Mouse (Mus musculus) NIH3T3 (cell line): Measurements from ENCODE around the gene Elmo2.

Experiments used
- DNase-seq: peaks from one replicate; pipeline ENCODE4 v3.0.0-alpha.2; 2012; ENCODE audit warnings: low read depth

Gene Elmo2

DNA sequence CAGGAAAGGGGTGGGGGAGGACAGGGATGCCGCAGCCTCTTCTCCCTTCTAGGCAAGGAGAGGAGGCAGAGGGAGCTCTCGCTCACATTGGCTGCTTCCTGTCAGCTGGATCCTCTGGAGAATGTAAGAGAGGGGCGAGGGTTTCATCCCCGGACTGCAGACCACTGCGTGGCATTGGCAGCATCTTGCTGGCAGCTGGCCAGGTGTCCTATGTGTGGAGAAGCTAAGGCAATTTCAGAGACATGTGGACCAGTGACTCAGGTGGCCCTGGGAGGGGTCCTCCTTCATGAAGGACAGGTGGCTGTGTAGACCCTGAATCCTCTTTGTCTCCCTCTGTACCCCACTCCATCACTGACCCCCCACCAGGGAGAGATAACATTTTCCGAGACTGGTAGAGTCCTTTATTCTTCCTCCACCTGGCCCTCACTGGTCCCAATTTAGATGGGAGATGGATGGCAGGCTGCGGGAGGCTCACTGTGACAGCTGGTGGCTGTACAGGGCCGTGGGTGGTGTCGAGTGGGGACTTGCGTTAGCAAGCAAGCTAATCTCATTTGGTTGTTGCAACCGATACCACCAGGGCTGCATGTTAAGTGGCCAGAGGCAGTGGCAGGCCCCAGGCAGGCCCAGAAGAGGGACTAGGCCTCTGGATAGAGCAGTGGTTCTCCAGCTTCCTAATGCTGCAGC, 69.0 kb downstream of the Elmo2 start:
- no peak for DNase-seq

DNA sequence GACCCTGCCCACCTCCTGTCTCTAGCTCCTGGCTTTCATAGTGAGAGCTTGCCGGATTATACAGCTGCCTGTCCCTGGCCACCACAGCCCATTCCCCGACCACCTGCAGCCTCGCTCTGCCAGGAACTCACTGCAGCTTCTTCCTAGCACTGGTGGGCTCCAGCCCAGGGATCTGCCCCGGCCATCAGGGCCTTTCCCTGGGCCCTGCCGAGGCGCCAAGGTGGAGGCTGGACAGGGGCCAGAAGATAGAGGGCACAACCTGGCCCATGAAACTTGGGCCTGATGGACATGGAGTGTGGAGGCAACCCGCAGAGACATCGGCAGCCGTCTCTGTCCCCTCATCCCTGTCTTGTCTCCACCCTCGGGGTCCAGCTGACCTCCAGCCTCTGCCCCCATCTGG, 70.1 kb downstream of the Elmo2 start:
- no peak for DNase-seq

DNA sequence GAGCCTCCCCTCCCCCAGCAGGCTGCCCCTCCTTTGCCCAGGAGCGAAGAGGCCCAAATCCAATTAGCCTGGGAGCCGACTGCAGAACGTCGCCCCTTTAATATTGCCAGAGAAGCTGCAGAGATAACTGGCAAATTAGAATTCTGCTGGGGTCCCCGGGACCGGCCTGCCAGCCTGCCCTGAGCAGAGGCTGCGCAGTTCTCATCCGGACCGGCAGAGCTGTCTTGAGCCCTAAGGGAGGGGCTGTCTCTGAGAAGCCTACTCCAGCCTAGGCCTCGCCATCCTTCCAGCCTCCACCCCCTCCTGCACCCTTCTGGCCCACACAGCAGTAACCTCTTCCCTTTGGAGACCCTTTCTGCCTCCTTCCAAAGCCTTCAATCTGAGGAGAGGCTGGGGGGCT, 72.4 kb downstream of the Elmo2 start:
- DNase-seq, result no peak

DNA sequence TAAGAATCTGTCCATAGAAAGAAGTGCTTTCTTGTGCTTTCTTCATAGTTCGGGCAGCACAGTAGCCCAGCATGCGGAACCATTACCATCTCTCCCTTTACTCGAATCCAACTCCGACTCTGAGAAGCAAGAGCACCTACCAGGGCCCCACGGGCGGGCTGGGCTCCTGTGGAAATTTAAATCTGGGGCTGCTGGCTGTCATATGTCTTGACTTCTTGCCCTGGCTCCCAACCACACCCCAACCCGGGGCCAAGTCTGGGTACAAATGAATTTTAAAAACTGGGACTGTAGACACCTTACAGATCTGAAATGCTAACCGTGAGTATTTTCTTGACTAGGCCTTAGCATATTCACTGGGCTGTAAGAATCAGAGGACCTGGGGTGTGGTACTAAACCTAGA, 73.0 kb downstream of the Elmo2 start:
- DNase-seq, result no peak

DNA sequence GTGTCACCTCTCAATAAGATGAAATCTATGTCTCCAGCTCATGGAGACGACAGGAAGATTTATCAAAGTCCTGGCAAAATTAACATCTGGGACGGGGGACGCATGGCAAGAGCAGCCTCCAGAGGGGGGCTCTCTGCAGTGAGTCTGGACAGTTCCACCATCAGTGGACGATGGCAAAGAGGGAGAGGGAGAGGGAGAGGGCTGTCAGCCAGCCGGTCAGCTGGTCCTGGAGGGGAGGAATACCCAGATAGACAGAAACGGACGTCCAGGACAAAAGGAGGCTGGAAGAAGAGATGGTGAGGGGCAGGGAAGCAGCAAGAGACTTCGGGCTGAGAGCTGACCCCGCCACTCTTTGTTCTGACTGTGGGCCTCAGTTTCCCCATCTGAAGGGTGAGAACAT, 73.5 kb downstream of the Elmo2 start:
- no peak for DNase-seq

DNA sequence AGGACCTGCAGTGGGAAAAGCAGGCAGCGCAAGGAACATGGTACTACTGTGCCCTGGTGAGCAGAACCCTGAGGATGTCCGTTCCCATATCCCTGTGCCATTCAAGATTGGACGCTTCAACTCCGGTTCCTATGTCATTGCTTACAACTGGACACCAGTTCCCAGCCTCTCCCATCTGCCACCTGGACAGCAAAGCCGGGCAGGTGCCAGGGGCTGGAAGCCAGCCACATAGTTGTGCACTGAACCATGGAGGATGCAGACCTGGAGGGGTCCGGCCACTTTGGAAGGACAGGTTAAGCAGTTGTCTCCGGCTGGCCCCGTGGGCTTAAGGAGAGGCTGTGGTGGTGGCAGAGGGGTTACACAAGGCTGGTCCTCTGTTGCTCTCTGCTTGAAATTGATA, 73.9 kb downstream of the Elmo2 start:
- no peak for DNase-seq

DNA sequence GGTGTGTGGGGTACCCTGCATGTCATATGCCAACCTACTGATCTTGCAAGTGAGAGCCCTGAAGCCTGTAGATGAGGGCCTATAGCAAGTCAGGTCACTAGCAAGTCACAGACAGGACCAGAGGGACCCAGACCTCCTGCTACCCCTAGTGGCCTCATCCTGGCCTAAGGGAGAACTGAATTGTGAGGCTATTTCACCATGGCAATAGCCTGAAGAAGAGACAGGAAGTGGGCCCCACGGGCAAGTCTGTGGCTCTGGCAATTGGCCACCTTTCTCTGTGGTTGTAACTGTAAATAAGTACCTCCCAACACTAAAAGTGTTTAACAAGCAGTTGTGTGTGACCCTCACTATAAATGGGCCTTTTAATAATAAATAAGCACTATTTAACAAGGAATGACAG, 75.4 kb downstream of the Elmo2 start:
- peak; percentile 26 for DNase-seq

DNA sequence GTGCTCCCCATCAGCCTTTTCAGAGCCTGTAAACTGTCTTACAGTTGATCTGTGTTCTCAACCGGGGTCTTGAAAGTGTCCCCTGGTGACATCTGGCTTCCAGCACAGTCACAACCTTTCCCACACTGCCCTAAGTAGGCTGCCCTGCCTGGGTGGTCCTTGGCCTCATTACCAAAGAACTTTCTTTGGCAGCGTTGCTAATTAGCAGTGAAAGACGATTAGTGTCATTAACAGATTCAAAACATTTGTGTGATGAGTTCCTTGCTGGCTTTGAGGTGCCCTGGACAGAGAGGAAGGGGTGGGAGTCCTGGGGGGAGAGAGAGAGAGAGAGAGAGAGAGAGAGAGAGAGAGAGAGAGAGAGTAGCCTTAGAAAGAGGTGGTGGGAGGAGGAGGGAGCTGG, 77.3 kb downstream of the Elmo2 start:
- DNase-seq, result no peak

DNA sequence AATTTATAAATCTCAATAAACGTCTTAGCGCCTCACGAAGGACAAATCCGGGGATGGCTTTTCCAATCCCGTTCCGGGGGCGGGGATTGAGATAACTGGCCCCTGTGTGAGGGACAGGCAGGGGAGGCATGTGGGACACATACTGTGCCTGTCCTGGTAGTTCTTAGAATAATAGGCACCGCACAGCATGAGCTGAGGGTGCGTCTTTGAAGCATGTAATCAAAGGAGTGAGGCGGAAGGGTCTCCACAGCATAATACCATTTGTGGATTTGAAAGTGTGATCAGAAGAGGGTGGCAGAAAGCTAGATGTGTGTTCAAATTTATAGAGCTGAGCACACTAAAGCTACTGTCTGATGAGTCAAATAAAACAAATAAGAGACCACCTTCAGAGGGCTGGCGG, 79.9 kb downstream of the Elmo2 start:
- DNase-seq, result no peak

DNA sequence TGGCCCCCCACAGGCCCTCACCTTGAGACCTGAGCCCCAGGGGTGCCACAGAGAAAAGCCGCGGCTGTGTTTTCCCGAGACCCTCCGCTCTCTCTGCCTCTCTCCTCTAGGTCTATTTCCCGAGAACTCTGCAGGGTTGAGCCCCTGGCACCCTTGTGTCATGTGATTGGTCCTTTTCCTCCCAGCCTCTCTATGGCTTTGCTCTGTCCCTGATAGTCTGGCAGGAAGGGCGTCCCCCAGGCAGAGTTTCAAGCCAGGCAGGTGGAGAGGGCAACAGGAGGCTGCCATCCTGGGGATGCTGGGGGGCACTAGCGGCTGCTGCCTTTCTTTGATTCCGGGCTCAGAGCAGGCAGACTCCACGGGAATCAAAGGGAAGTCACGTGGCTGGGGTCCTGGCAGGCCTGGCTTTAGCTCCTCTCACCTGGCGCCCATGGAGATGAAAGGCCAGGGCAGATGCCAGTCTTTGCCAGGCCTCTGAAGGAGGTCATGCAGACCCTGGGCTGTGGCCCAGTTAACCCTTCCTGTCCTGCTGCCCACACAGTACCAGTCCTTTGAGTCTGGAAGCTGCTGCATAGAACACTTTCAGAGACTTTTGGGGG, 83.1 kb downstream of the Elmo2 start:
- DNase-seq, result no peak

DNA sequence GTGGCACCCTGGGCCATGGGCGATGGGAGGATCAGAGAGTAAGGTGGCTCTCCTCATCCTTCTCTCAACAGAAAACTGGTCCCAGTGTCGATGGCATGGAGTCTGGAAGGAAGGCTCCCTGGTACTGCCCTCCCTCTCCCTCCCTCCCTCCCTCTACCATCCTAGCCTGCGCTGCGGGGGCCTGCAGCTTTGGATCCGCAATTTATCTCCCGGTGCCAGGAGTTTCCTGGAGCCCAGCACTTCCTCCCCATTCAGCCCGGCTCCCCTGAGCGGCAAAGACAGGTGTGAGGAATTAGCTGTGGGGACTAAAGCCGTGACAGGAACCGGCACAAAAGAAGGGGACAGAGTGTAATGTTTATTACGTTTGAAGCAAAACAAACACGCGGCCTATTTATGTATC, 83.7 kb downstream of the Elmo2 start:
- no peak for DNase-seq

DNA sequence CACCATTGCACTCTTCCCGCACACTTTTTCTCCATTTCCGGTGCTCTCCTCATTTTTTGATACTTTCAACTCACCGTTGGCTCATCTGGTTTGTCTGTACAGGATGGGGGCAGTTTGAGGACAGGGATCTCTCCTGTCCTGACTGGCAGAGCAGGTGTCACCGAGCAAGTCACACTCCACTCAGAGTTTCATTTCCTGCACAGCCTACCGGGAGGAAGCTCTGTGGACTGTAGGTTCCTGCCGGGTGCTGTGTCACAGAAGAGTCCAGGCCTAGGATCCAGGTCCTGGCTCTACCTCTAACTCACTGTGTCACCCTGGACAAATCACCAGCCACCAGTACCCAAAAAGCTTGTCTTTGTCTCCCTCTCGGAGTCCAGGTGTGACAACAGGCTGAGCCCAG, 84.5 kb downstream of the Elmo2 start:
- DNase-seq, result no peak

DNA sequence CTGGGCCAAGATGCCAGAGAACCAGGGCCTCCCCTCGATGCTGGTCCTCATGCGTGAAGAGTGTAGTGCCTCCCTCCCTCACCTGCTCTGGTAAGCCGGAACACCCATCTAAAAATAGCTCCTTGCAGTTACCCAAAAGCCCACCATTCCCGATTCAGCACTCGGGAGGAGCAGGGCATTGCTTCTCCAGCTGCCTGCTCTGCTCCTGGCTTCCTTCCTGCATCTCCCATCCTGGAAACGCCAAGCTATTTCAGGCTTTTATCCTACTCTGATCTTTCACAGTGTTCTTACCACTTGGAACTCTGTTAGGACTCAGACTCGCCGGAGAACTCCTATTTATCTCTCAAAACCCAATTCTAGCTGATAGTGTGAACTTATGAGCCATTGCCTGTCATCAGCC, 85.9 kb downstream of the Elmo2 start:
- no peak for DNase-seq

DNA sequence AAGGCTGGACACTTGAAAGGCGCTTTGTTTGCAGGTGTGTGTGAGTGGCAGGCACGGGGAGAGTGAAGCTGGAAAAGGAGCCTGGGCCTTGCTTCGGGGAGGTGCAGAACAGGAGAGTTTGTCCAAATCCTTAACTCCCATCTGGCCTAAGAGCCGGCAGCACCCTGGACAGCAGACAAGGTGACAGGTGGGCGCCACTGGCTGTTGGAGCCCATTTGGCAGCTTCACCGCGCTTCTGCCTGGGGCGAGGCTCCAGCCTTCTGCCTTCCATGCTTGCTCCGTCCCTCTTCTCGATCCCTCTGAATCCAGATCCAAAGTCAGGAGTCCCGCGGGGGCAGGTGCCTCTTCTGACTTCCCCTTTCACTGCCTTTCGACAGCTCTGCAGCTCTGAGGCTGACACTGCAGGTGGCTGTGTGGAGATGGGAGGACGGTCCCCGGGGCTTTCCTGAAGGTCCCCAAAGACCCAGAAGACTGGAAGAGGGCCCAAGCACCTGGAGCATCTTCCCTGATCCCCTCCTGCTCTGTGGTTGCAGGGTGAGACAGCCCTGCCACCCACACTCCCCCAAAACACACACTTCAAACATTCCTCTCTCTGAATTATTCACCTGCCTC, 86.6 kb downstream of the Elmo2 start:
- peak; percentile 34 for DNase-seq

DNA sequence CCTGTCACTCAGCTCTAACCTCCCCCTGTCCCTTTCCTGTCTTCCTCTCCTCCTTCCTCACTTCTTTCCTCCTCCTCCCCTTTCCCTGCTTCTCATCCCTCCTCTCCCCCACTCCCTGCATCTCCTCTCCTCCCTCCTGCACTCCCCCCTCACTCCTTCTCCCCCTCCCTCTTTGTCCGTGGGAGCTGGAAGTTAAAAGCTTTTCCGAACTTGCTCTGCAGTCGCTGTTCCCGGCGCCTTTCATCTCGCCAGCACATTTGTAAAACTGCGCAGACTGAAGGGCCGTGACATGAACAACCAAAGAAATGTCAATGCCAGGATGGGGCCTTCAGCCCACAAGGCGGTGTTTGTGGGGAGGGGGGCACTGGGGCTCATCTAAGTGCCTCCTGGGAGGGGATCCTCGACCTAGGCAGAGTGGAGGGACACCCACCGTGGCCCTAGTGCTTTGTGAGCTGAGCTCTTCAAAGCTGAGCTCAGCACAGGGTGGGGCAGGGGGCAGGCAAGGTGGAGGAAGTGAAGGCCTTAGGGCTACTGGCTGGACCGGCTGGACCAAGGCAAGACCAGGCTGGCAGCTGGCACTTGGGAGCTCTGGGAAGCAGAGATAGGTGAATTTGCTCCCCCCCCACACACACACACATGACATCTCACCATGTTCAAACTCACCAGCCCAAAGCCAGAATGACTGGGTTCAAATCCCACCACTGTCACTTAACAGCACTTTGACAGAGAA, 87.7 kb downstream of the Elmo2 start:
- no peak for DNase-seq
